Mouse (Mus musculus) testis, postnatal 10 days (tissue): Measurements from ENCODE around the gene 6820408C15Rik.

Experiments used
- DNase-seq: peaks from one replicate; pipeline ENCODE4 v3.0.0; 2021; ENCODE audit warnings: low spot score

The 6820408C15Rik gene

DNA sequence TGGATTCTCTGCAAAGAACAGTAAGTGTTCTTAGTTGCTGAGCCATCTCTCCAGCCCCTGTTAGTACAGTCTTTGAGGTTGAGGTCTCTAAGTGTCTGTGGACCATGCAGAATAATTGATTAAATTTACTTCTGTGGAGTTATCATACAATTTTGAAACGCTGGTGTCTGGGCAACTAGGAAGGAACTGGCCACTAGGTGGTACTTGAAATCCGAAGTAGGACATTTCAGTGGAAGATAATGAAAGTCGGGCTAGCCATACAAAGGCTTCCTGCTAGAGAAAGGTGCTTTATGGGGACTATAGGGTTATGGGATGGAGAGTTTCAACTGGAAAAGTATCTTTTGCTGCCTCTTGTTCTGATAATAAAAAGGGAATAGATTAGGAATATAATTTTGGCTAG, 57.0 kb downstream of the 6820408C15Rik start:
- DNase-seq, result no peak

DNA sequence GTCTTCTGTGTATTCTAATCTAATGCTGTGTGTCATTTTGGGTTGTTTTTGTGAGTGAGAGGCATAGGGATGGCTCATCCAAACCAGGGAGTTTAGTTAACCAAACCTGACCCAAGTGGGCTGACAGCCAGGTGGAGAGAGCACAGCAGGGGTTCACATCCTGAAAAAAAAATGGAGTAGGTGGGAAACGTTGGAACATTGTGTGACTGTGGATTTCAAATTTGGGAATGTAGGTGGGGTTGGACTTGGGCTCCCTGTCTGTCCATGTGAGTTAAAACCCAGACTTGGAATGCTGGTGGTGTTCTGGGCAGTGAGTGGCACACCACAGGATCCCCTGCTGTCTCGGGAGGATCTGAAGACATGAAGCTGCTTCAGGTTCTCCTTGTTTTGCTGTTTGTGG, 61.4 kb downstream of the 6820408C15Rik start, which contains the start of gene Defb20:
Defb20 (plus strand) TSS at position 301 of the 400 bp plus-strand sequence.
- DNase-seq, result no peak

DNA sequence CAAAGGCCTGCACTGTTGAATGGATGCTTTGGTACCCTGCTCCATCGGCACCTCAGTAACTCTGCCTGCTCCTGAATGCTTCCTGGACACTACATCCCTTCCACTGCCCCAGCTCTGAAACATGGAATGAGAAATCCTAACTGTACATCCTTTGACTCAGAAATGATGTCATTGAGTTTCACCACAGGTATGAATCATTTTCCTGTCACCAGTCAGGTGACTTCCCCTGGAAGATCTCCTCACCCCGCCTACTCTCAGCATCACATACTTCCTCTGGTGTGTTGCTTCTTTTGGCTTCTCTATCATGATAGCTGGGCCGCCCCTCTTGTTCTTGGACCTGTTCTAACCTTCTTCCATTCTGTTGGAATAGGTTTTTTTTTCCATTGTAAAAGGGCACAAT, 65.5 kb downstream of the 6820408C15Rik start:
- DNase-seq, result no peak

DNA sequence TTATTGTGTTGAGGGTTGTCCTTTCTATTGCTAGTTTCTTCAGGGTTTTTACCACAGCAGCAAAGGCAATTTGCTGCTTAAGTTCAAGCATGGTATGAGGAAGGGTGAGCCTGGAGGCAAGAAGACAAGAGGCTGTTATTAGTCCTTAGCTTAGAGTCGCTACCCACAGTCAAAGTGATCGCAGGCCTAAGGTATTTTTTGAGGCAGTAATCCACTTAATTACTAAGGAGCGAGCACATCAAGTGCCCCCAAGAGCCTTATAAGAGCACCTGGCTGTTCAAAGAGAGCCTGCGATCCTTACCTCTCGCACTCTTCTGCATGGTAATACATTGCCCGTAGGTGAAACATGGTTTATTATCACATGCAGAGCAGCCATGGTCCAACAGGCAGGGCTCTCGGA, 66.3 kb downstream of the 6820408C15Rik start:
- no peak for DNase-seq

DNA sequence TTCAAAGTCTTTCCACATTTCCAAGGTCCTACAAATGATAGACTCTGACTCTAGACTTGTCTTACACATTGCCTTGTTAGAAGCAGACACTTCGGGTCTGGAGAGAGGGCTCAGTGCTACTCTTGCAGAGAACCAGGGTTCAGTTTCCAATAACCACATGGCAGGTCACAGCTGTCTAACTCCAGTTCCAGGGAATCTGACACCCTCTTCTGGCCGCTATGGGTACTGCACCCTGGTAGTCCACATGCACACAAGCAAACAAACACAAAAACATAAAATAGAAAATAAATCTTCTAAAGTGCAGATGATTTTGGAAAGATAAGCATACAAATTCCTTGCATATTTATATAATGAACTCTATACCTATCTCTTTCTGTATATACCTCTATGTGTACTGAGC, 71.6 kb downstream of the 6820408C15Rik start:
- peak; percentile 64 for DNase-seq

DNA sequence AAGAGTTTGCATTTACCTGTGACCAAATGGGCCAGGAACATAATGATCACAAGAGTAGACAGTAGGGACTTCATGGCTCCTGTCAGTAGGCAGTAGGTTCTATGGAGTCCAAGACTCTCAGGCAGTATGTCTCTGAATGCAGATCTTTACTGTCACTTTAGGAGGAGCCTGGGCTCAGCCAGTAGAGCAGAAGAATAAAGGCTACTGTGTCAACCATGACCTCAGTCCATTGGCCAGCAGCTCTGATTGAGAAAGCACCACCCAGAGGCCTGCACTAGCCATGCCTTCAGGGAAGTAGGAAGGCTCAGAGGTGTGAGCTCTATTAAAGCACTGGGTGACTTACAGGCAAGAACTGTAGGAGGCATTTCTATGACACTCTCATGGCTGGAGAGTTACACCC, 74.7 kb downstream of the 6820408C15Rik start, which contains the start of gene Defb22:
Defb22 (minus strand) TSS at position 101 of the 400 bp plus-strand sequence.
- DNase-seq, result no peak

DNA sequence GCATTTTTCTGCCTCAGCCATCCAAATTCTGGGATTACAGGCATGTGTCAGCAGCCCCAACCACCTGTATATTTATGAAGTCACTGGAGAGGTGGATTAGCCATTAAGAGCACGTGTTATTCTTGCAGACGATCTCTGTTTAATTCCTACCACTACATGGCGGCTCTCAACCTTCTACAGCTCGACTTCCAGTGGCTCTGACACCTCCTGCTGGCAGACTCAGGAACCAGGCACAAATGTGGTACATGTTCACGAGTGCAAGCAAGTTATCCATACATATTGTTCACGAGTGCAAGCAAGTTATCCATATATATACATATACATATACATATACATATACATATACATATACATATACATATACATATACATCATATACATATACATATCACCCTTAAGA, 77.8 kb downstream of the 6820408C15Rik start:
- DNase-seq, result no peak
